Mouse (Mus musculus) bone marrow, adult 2 months (tissue): ENCODE results near the gene Krt82.

ENCODE experiments used
- CTCF ChIP-seq: fragments of 200-500 bp; IDR thresholded peaks from 2 replicates; pipeline ENCODE4 v1.5.1; 2011; ENCODE audit warnings: low read length, control low read depth; ENCODE audit not compliant: control insufficient read depth, insufficient read depth
- POLR2A ChIP-seq: fragments of 200-500 bp; IDR thresholded peaks from 2 replicates; pipeline ENCODE4 v1.6.1; 2011; ENCODE audit warnings: low read depth, mild to moderate bottlenecking, control low read depth, low read length, borderline replicate concordance; ENCODE audit not compliant: control insufficient read depth

- TF ChIP-seq POLR2A (no peak), CTCF (no peak)
These were observed 56.3 kb downstream of the Krt82 start for GRCm38 (mm10) chr15:101494203-101494602.
